Comparison of ENCODE assay signal across 8 mouse cellular contexts in the genomic region with DNA sequence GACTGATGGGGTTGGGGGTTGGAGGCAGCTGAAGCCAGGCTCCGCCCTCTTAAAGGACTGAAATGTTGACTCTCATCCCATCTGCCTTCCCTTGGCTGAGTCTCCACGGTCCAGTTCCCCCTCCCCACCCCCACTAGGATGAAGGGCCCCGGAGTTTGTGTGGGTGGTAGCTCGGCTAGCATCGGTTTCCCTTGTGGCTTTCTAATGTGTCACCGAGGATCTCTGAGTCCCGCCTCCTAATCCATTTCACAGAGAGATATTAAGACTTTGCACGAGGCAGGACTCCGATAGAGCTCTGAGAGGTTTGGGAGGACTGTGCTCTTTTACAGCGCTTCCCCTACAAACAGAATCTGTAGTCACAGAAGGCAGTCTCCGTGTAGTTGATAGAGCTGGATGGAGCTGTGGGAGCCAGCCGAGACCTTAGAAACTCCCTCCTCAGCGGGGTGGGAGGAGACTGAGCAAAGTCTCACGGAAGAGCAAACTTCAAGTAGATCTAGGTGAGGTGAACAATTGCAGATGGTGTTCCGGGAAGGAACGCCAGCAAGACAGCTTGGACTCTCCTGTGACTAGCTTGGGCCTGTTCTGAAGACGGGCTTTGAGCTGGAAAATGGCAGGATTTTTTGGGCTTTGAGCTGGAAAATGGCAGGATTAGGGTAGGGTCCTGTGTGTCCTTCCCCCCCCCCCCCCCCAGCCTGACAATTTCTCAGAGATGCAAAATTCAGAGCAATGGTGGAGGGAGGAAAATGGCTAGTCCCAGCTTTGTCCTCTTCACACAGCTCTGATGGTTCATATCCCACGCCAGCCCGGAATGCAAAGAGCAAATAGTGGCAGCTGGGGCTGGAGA. TPM values are rescaled to one million over a fixed set of nuclear protein-coding genes. Genes with fewer than 3 reads are reported as not detected.
DNase-seq lines count a peak whose midpoint lies in the region; ATAC-seq lines count a peak whose summit lies in the region.

A gene (minus strand): TSS at position 1 of the 844 bp plus-strand sequence.

- peak; percentile 55 for DNase-seq in cerebellum, adult 9-11 months
- DNase-seq in cerebellum, adult 11-12 months: no peak
- DNase-seq in ZHBTc4 (ENCODE audit: low read depth, low spot score): peak; percentile 71
- DNase-seq in forebrain, embryonic 14.5 days (ENCODE audit: low spot score): peak; percentile 90
- DNase-seq in heart, postnatal 36 days: no peak
- DNase-seq in large intestine, adult 2 months (ENCODE audit: low read depth, low spot score): peak; percentile 85

- intact Hi-C loops in heart, postnatal 36 days (cut with DNase I): no loop called here

- H3K27me3 ChIP-seq in forebrain, embryonic 14.5 days (replicated peaks; ENCODE audit: control insufficient read depth, insufficient read depth, low read length): no peaks in the 10 kb centered on the region
- H3K27me3 ChIP-seq in megakaryocyte, embryonic 14.5 days (replicated peaks): peaks cover 61% of the 10 kb centered on the region
- no peaks in the 10 kb centered on the region for H3K27me3 ChIP-seq in stomach, embryonic 14.5 days (ENCODE audit: control insufficient read depth, insufficient read depth, low read length)

- peaks cover 2% of the 10 kb centered on the region; the same call in 1 of the 2 replicates for H3K4me1 ChIP-seq in forebrain, embryonic 14.5 days (ENCODE audit: control insufficient read depth, insufficient read depth, low read length)
- H3K4me1 ChIP-seq in megakaryocyte, embryonic 14.5 days: peaks cover 35% of the 10 kb centered on the region
- peaks cover 13% of the 10 kb centered on the region for H3K4me1 ChIP-seq in stomach, embryonic 14.5 days (ENCODE audit: control insufficient read depth, insufficient read depth, low read length)

- H3K36me3 ChIP-seq in forebrain, embryonic 14.5 days (ENCODE audit: control insufficient read depth, insufficient read depth, low read length): no peaks in the 10 kb centered on the region
- H3K36me3 ChIP-seq in megakaryocyte, embryonic 14.5 days (replicated peaks; ENCODE audit: low read length): no peaks in the 10 kb centered on the region
- H3K36me3 ChIP-seq in stomach, embryonic 14.5 days (ENCODE audit: control insufficient read depth, insufficient read depth, low read length): no peaks in the 10 kb centered on the region

- peak within 1 kb of the TSS; percentile 99 for H3K27ac ChIP-seq in forebrain, embryonic 14.5 days (ENCODE audit: low read depth, low read length)
- H3K27ac ChIP-seq in stomach, embryonic 14.5 days (ENCODE audit: low read length): peak within 1 kb of the TSS; percentile 95

- no peaks in the 10 kb centered on the region for H3K9me3 ChIP-seq in forebrain, embryonic 14.5 days (replicated peaks; ENCODE audit: control insufficient read depth, low read length)
- peaks cover 3% of the 10 kb centered on the region; the same call in 1 of the 2 replicates for H3K9me3 ChIP-seq in megakaryocyte, embryonic 14.5 days
- no peaks in the 10 kb centered on the region for H3K9me3 ChIP-seq in stomach, embryonic 14.5 days (ENCODE audit: control insufficient read depth, low read depth, low read length)

- ATAC-seq in forebrain, embryonic 14.5 days: peak; percentile 53
- ATAC-seq in stomach, embryonic 14.5 days (ENCODE audit: insufficient number of reproducible peaks, insufficient read depth, low FRiP score, low read depth): peak; percentile 39; the same call in 1 of the 2 replicates

- WGBS in forebrain, embryonic 14.5 days: 5% methylated on average over 19 of the region's 19 CpGs
- 7% methylated on average over 19 of the region's 19 CpGs for WGBS in large intestine, adult 2 months
- 7% methylated on average over 19 of the region's 19 CpGs for WGBS in stomach, embryonic 14.5 days

- peak within 1 kb of the TSS; percentile 94 for H3K9ac ChIP-seq in forebrain, embryonic 14.5 days (ENCODE audit: low read length)
- peak within 1 kb of the TSS; percentile 31; the same call in 1 of the 2 replicates for H3K9ac ChIP-seq in stomach, embryonic 14.5 days (replicated peaks; ENCODE audit: low read depth, low read length)

- peak within 1 kb of the TSS; percentile 71 for H3K4me2 ChIP-seq in forebrain, embryonic 14.5 days (ENCODE audit: low read length)
- H3K4me2 ChIP-seq in stomach, embryonic 14.5 days (replicated peaks; ENCODE audit: low read depth, low read length): peak within 1 kb of the TSS; percentile 64

- H3K4me3 ChIP-seq in forebrain, embryonic 14.5 days (ENCODE audit: low read depth, low read length): peak within 1 kb of the TSS; percentile 78
- peak within 1 kb of the TSS; percentile 71 for H3K4me3 ChIP-seq in megakaryocyte, embryonic 14.5 days (replicated peaks)
- peak within 1 kb of the TSS; percentile 30 for H3K4me3 ChIP-seq in stomach, embryonic 14.5 days (ENCODE audit: low read depth, low read length)

RNA-seq across cellular contexts. Expression of the gene that starts here (rescaled TPM):
- 62.0 and 74.5 TPM in 2 replicates for polyA plus RNA-seq in forebrain, embryonic 14.5 days (2014; fragmentation: Nextera tagmentation; extraction: Ambion mirVana)
- total RNA-seq in heart, postnatal 36 days (2021): 10 to 100 TPM; 29.3 to 37.4 TPM
- 39.0 and 48.9 TPM in 2 replicates for polyA plus RNA-seq in large intestine, adult 2 months (2012; rRNA removed)
- polyA plus RNA-seq in megakaryocyte, embryonic 14.5 days (2012; ENCODE audit: insufficient read depth, low replicate concordance): not detected in 2 replicates
- polyA plus RNA-seq in stomach, embryonic 14.5 days (2014; fragmentation: Nextera tagmentation; extraction: Ambion mirVana): 50.4 and 50.6 TPM in 2 replicates

Comparison
In these comparisons a context has a peak if more than half of its experiments do, and no peak if none do; other contexts are left out.
1. RNA of the gene that starts here (polyA plus RNA-seq): 62.0 to 74.5 TPM in forebrain, embryonic 14.5 days, 50.4 to 50.6 TPM in stomach, embryonic 14.5 days and 39.0 to 48.9 TPM in large intestine, adult 2 months; not detected in megakaryocyte, embryonic 14.5 days; every median in the first group is over 10 times any median in the second.
2. DNase-seq: peak in cerebellum, adult 9-11 months (single experiment), ZHBTc4 (single experiment), forebrain, embryonic 14.5 days (single experiment) and large intestine, adult 2 months (single experiment); none in cerebellum, adult 11-12 months (single experiment) and heart, postnatal 36 days (0 of 2).
3. Peak in every context shown above with its lines, with median percentiles within 50 percentile points of each other: H3K4me3 ChIP-seq.